Mouse (Mus musculus) liver, embryonic 14.5 days (tissue): ENCODE measurements around the gene Ghr. TPM values are rescaled to one million over a fixed set of nuclear protein-coding genes. Genes with fewer than 3 reads are reported as not detected.

ENCODE experiments used
- ATAC-seq: fragments of 200-750 bp; cut with Nextera tagmentation; 2 replicates; pipeline ENCODE4 v1.8.0; 2017; ENCODE audit warnings: moderate number of reproducible peaks, mild to moderate bottlenecking, moderate library complexity; ENCODE audit not compliant: insufficient read depth
- DNase-seq, 3 experiments: peaks; one replicate each; pipeline ENCODE4 v3.0.0-alpha.2; 2012 to 2013; ENCODE audit warnings: low read depth in 3 of 3, low spot score in 3 of 3
- H3K27ac ChIP-seq: fragments of 300-500 bp; sonication (generic); 2 replicates; pipeline ENCODE4 v1.5.1; 2014; ENCODE audit warnings: moderate library complexity, mild to moderate bottlenecking, control low read depth, inconsistent platforms
- H3K27me3 ChIP-seq: fragments of 300-500 bp; sonication (generic); 2 replicates; pipeline ENCODE4 v1.6.1; 2014; ENCODE audit warnings: mild to moderate bottlenecking, low read length, moderate library complexity; ENCODE audit not compliant: control insufficient read depth, insufficient read depth
- H3K36me3 ChIP-seq: fragments of 300-500 bp; sonication (generic); replicated peaks from 2 replicates; pipeline ENCODE4 v1.6.1; 2014; ENCODE audit warnings: low read depth; ENCODE audit not compliant: control insufficient read depth, insufficient read depth
- H3K4me1 ChIP-seq, 2 experiments: fragments of 200-500 bp in 1 of 2; fragments of 300-500 bp in 1 of 2; sonication (generic) in 1 of 2; replicated peaks; 2 replicates each; pipeline ENCODE4 v1.6.1; 2012 to 2014; ENCODE audit warnings: antibody characterized with exemption in 1 of 2, inconsistent platforms in 1 of 2, low read length in 1 of 2; ENCODE audit not compliant: control insufficient read depth in 2 of 2, insufficient read depth in 2 of 2
- H3K4me2 ChIP-seq: fragments of 300-500 bp; sonication (generic); 2 replicates; pipeline ENCODE4 v1.6.1; 2014; ENCODE audit warnings: low read depth, mild to moderate bottlenecking, control low read depth, moderate library complexity
- H3K4me3 ChIP-seq, 2 experiments: fragments of 200-500 bp in 1 of 2; fragments of 300-500 bp in 1 of 2; sonication (generic) in 1 of 2; 2 replicates each; pipeline ENCODE4 v1.5.1; 2012 to 2014; ENCODE audit warnings: low read depth in 2 of 2, low read length in 2 of 2, mild to moderate bottlenecking in 2 of 2, control low read depth in 1 of 2, inconsistent platforms in 1 of 2, moderate library complexity in 1 of 2; ENCODE audit not compliant: insufficient read depth in 1 of 2
- H3K9ac ChIP-seq: fragments of 300-500 bp; sonication (generic); replicated peaks from 2 replicates; pipeline ENCODE4 v1.6.1; 2014; ENCODE audit warnings: mild to moderate bottlenecking, control low read depth, moderate library complexity
- H3K9me3 ChIP-seq: fragments of 300-500 bp; sonication (generic); 2 replicates; pipeline ENCODE4 v1.6.1; 2016; ENCODE audit warnings: low read length, mixed read lengths; ENCODE audit not compliant: control insufficient read depth
- CTCF ChIP-seq: IDR thresholded peaks from 2 replicates; pipeline ENCODE4 v1.5.1; 2016; ENCODE audit warnings: antibody characterized with exemption, low read depth, control low read depth
- EP300 ChIP-seq: IDR thresholded peaks from 2 replicates; pipeline ENCODE4 v1.6.1; 2016; ENCODE audit warnings: antibody characterized with exemption, low read depth
- WGBS: fragments of 180-500 bp; shearing (Covaris S2); extraction: QIAGEN DNeasy Blood & Tissue Kit; methylation state at CpG from one replicate; pipeline ENCODE4 v1.1.7; 2014; ENCODE audit not compliant: insufficient replicate concordance; 5-methylcytosine and 5-hydroxymethylcytosine counted together
- polyA plus RNA-seq, 2 experiments: library from polyadenylated mRNA; depleted of rRNA in 1 of 2; stranded (reverse) in 1 of 2; unstranded in 1 of 2; fragments of >200 nt; fragmentation: Nextera tagmentation in 1 of 2; extraction: Ambion mirVana in 1 of 2; gene quantifications; 2 replicates each; pipeline versions ENCODE4 v1.2.1 to v1.2.3; 2012 to 2014

The Ghr gene
- polyA plus RNA-seq, 2 experiments: 6.9 to 18.3 TPM

GRCm38 (mm10) chr15:3486691-3487090, 96.6 kb downstream of the Ghr start:
- Histone ChIP-seq H3K36me3 (no peaks in the 10 kb centered on the region), H3K9me3 (no peaks in the 10 kb centered on the region), H3K4me2 (no peak overlapping the region), H3K9ac (no peak overlapping the region), H3K27ac (no peak overlapping the region), H3K4me1 (0 out of 4 replicates have a peak, but pooled peaks cover 0 to 3% of the 10 kb centered on the region in 2 experiments), H3K27me3 (no peaks in the 10 kb centered on the region), H3K4me3 (no peak overlapping the region)
- TF ChIP-seq CTCF (no peak), EP300 (no peak)
- no peak for DNase-seq
- ATAC-seq: no peak
- 58% methylated on average over 5 of the region's 5 CpGs for WGBS

- no peak overlapping the region for H3K27ac ChIP-seq
- no peaks in the 10 kb centered on the region for H3K36me3 ChIP-seq
- H3K27me3 ChIP-seq: no peaks in the 10 kb centered on the region
- H3K4me2 ChIP-seq: no peak overlapping the region
- no peak for ATAC-seq
- no peak overlapping the region for H3K9ac ChIP-seq
- TF ChIP-seq EP300: no peak
- no peak for TF ChIP-seq CTCF
- DNase-seq: no peak
- H3K9me3 ChIP-seq: no peaks in the 10 kb centered on the region
- no peak overlapping the region for H3K4me3 ChIP-seq
- WGBS: 78% methylated on average over 1 of the region's 1 CpGs
- H3K4me1 ChIP-seq: 0 out of 4 replicates have a peak, but pooled peaks cover 0 to 3% of the 10 kb centered on the region in 2 experiments
Measured at GRCm38 (mm10) chr15:3485367-3485766, 97.9 kb downstream of the Ghr start.

GRCm38 (mm10) chr15:3483451-3483850, 99.8 kb downstream of the Ghr start:
- H3K36me3 ChIP-seq: no peaks in the 10 kb centered on the region
- 53% methylated on average over 3 of the region's 3 CpGs for WGBS
- no peaks in the 10 kb centered on the region for H3K9me3 ChIP-seq
- ATAC-seq (no peak), DNase-seq (no peak)
- no peaks in the 10 kb centered on the region for H3K4me1 ChIP-seq
- H3K4me2 ChIP-seq: no peak overlapping the region
- H3K27ac ChIP-seq: no peak overlapping the region
- H3K9ac ChIP-seq: no peak overlapping the region
- TF ChIP-seq CTCF (no peak), EP300 (no peak)
- H3K27me3 ChIP-seq: no peaks in the 10 kb centered on the region
- H3K4me3 ChIP-seq: no peak overlapping the region

- Histone ChIP-seq H3K4me1 (no peaks in the 10 kb centered on the region; a peak in 1 of 4 replicates), H3K4me3 (no peak overlapping the region), H3K4me2 (no peak overlapping the region), H3K9ac (no peak overlapping the region), H3K27me3 (no peaks in the 10 kb centered on the region), H3K36me3 (no peaks in the 10 kb centered on the region), H3K9me3 (no peaks in the 10 kb centered on the region), H3K27ac (no peak overlapping the region)
- DNase-seq: no peak
- ATAC-seq: no peak
- WGBS: 53% methylated on average over 4 of the region's 4 CpGs
- TF ChIP-seq EP300 (no peak), CTCF (no peak)
Measured at GRCm38 (mm10) chr15:3469230-3469629, 114.1 kb downstream of the Ghr start.

GRCm38 (mm10) chr15:3466608-3467007, 116.7 kb downstream of the Ghr start:
- H3K27ac ChIP-seq: no peak overlapping the region
- ATAC-seq (no peak), DNase-seq (no peak)
- no peaks in the 10 kb centered on the region for H3K36me3 ChIP-seq
- H3K4me1 ChIP-seq: no peaks in the 10 kb centered on the region; a peak in 1 of 4 replicates
- no peaks in the 10 kb centered on the region for H3K9me3 ChIP-seq
- no peak overlapping the region for H3K4me2 ChIP-seq
- TF ChIP-seq CTCF (no peak), EP300 (no peak)
- H3K9ac ChIP-seq: no peak overlapping the region
- no peak overlapping the region for H3K4me3 ChIP-seq
- 63% methylated on average over 4 of the region's 4 CpGs for WGBS
- no peaks in the 10 kb centered on the region for H3K27me3 ChIP-seq
